Mouse (Mus musculus) cortical plate, adult 2 months (tissue): ENCODE data around the gene Ccdc92. TPM values are rescaled to one million over a fixed set of nuclear protein-coding genes. Genes with fewer than 3 reads are reported as not detected.

Experiments used
- H3K27ac ChIP-seq: fragments of 200-500 bp; 2 replicates; pipeline ENCODE4 v1.5.1; 2012; ENCODE audit warnings: low read length, control low read depth, inconsistent platforms; ENCODE audit not compliant: insufficient read depth
- H3K4me1 ChIP-seq: fragments of 200-500 bp; 2 replicates; pipeline ENCODE4 v1.6.1; 2011; ENCODE audit warnings: low read length; ENCODE audit not compliant: control insufficient read depth, insufficient read depth
- H3K4me3 ChIP-seq: fragments of 200-500 bp; 2 replicates; pipeline ENCODE4 v1.5.1; 2011; ENCODE audit warnings: mild to moderate bottlenecking, low read length, control low read depth; ENCODE audit not compliant: insufficient read depth
- CTCF ChIP-seq: fragments of 200-500 bp; IDR thresholded peaks from 2 replicates; pipeline ENCODE4 v1.5.1; 2011; ENCODE audit warnings: mild to moderate bottlenecking, control low read depth, low read length; ENCODE audit not compliant: insufficient read depth; ENCODE audit errors: extremely low read depth
- POLR2A ChIP-seq: fragments of 200-500 bp; IDR thresholded peaks from 2 replicates; pipeline ENCODE4 v1.6.1; 2011; ENCODE audit warnings: mild to moderate bottlenecking, low read length, control low read depth; ENCODE audit not compliant: insufficient read depth; ENCODE audit errors: extremely low read depth
- polyA plus RNA-seq: library from polyadenylated mRNA; depleted of rRNA; stranded (reverse); fragments of >200 nt; gene quantifications from 2 replicates; pipeline ENCODE4 v1.2.3, GENCODE M21; 2012; rRNA removed

Ccdc92 gene
- polyA plus RNA-seq, 1 experiment = 98.3 TPM

DNA sequence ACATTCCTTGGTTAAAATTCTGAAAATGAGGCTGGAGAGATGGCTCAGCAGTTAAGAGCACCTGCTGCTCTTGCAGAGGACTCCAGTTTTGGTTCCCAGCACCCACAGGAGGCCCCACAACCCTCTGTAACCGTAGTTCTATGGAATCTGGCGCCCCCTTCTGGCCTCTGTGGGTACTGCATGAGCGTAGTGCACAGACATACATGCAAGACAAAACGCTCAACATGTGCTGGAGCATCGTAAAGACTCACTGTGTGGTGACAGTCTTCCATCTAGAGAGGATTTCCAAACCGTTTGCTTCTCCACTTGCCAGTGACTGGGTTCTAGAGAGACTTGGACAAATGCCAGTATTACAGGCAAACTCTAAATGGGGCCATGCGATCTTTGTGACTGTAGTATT, 76.6 kb downstream of the Ccdc92 start:
- Histone ChIP-seq H3K4me1 (no peaks in the 10 kb centered on the region), H3K27ac (no peak overlapping the region), H3K4me3 (no peak overlapping the region)
- TF ChIP-seq POLR2A (no peak), CTCF (peak; percentile 21; the same call in 1 of the 2 replicates)

Other genes starting within 250 kb of the Ccdc92 start
- gene Atp6v0a2, start 233.8 kb downstream of the Ccdc92 start, polyA plus RNA-seq = 46.2 and 48.0 TPM in 2 replicates
- gene Dnah10, start 137.3 kb downstream of the Ccdc92 start, polyA plus RNA-seq = 0.66 and 0.77 TPM in 2 replicates
- gene Zfp664, start 267 bp upstream of the Ccdc92 start, polyA plus RNA-seq = 63.2 and 64.1 TPM in 2 replicates
- gene Rflna, start 140.8 kb upstream of the Ccdc92 start, polyA plus RNA-seq = 0.70 and 0.71 TPM in 2 replicates